Mouse (Mus musculus) R1 (cell line): ENCODE data around the gene A930018P22Rik.
A peak's percentile ranks its signal among the peaks of the same experiment; 100 is the strongest.

ENCODE experiments used
- DNase-seq: peaks from one replicate; pipeline ENCODE4 v3.0.0-alpha.2; 2018; ENCODE audit warnings: low read depth, low spot score

Gene A930018P22Rik

GRCm38 (mm10) chr2:104119097-104119496 lies 3.5 kb upstream of the A930018P22Rik start:
- DNase-seq, result no peak

GRCm38 (mm10) chr2:104120312-104120711 lies 2.3 kb upstream of the A930018P22Rik start:
- DNase-seq, result no peak

- no peak for DNase-seq
These were observed 676 bp upstream of the A930018P22Rik start for GRCm38 (mm10) chr2:104121681-104122504.

- no peak for DNase-seq
These were observed 971 bp downstream of the A930018P22Rik start for GRCm38 (mm10) chr2:104123540-104123939.

- no peak for DNase-seq
These were observed 1.5 kb downstream of the A930018P22Rik start for GRCm38 (mm10) chr2:104124071-104124470.

GRCm38 (mm10) chr2:104128803-104129531 lies 6.4 kb downstream of the A930018P22Rik start:
- no peak for DNase-seq

- no peak for DNase-seq
These were observed 7.6 kb downstream of the A930018P22Rik start for GRCm38 (mm10) chr2:104130165-104130564.

GRCm38 (mm10) chr2:104130969-104131368 lies 8.4 kb downstream of the A930018P22Rik start:
- DNase-seq, result no peak

- DNase-seq, result no peak
These were observed 9.8 kb downstream of the A930018P22Rik start for GRCm38 (mm10) chr2:104132266-104132859.

GRCm38 (mm10) chr2:104133042-104133810 lies 10.7 kb downstream of the A930018P22Rik start:
- DNase-seq, result no peak

GRCm38 (mm10) chr2:104134150-104135056 lies 11.8 kb downstream of the A930018P22Rik start:
- peak; percentile 88 for DNase-seq

- no peak for DNase-seq
These were observed 13.4 kb downstream of the A930018P22Rik start for GRCm38 (mm10) chr2:104135920-104136319.

GRCm38 (mm10) chr2:104142140-104142539 lies 19.6 kb downstream of the A930018P22Rik start:
- DNase-seq, result no peak

GRCm38 (mm10) chr2:104144004-104144403 lies 21.4 kb downstream of the A930018P22Rik start:
- no peak for DNase-seq

GRCm38 (mm10) chr2:104145983-104146382 lies 23.4 kb downstream of the A930018P22Rik start:
- peak; percentile 95 for DNase-seq

GRCm38 (mm10) chr2:104147910-104148561 lies 25.5 kb downstream of the A930018P22Rik start:
- no peak for DNase-seq

- no peak for DNase-seq
These were observed 28.2 kb downstream of the A930018P22Rik start for GRCm38 (mm10) chr2:104150608-104151397.

- no peak for DNase-seq
These were observed 30.8 kb downstream of the A930018P22Rik start for GRCm38 (mm10) chr2:104153345-104153744.

- DNase-seq, result no peak
These were observed 31.3 kb downstream of the A930018P22Rik start for GRCm38 (mm10) chr2:104153876-104154275.
